Mouse (Mus musculus) ES-Bruce4 (cell line): Measurements from ENCODE around the gene Odf4. TPM values are rescaled to one million over a fixed set of nuclear protein-coding genes. Genes with fewer than 3 reads are reported as not detected.

ENCODE experiments used
- H3K27ac ChIP-seq: 2 replicates; pipeline ENCODE4 v1.5.1; 2012; ENCODE audit warnings: low read length, inconsistent platforms; ENCODE audit not compliant: insufficient read depth
- H3K27me3 ChIP-seq: 2 replicates; pipeline ENCODE4 v1.6.1; 2012; ENCODE audit warnings: mild to moderate bottlenecking, low read length, inconsistent platforms; ENCODE audit not compliant: control insufficient read depth, poor library complexity, insufficient read depth, severe bottlenecking
- H3K36me3 ChIP-seq: 2 replicates; pipeline ENCODE4 v1.6.1; 2012; ENCODE audit warnings: inconsistent platforms, mild to moderate bottlenecking, low read length, moderate library complexity; ENCODE audit not compliant: control insufficient read depth, poor library complexity, insufficient read depth, severe bottlenecking
- H3K4me1 ChIP-seq: one replicate; pipeline ENCODE4 v1.8.1; 2011; ENCODE audit warnings: low read length; ENCODE audit not compliant: control insufficient read depth, insufficient read depth
- H3K4me3 ChIP-seq: 2 replicates; pipeline ENCODE4 v1.5.1; 2011; ENCODE audit warnings: low read depth, mild to moderate bottlenecking, low read length
- H3K9ac ChIP-seq: 2 replicates; pipeline ENCODE4 v1.6.1; 2012; ENCODE audit warnings: low read depth, mild to moderate bottlenecking, inconsistent platforms; ENCODE audit not compliant: poor library complexity, severe bottlenecking
- H3K9me3 ChIP-seq: replicated peaks from 2 replicates; pipeline ENCODE4 v1.6.1; 2012; ENCODE audit warnings: mild to moderate bottlenecking, low read length, inconsistent platforms; ENCODE audit not compliant: control insufficient read depth, poor library complexity, insufficient read depth, severe bottlenecking
- CTCF ChIP-seq: IDR thresholded peaks from one replicate; pipeline ENCODE4 v1.8.1; 2011; ENCODE audit warnings: low read depth, low read length
- EP300 ChIP-seq: IDR thresholded peaks from 2 replicates; pipeline ENCODE4 v1.6.1; 2011; ENCODE audit warnings: low read depth, low read length; ENCODE audit not compliant: insufficient read depth
- POLR2A ChIP-seq: IDR thresholded peaks from one replicate; pipeline ENCODE4 v1.8.1; 2011; ENCODE audit warnings: low read length; ENCODE audit not compliant: insufficient read depth
- polyA plus RNA-seq: library from polyadenylated mRNA; stranded (reverse); fragments of >200 nt; gene quantifications from 2 replicates; pipeline ENCODE4 v1.2.4, GENCODE M21; 2011; ENCODE audit warnings: low read depth; ENCODE audit not compliant: missing spikeins, insufficient read depth, insufficient read length

Gene Odf4
- polyA plus RNA-seq, 1 experiment = not detected

DNA sequence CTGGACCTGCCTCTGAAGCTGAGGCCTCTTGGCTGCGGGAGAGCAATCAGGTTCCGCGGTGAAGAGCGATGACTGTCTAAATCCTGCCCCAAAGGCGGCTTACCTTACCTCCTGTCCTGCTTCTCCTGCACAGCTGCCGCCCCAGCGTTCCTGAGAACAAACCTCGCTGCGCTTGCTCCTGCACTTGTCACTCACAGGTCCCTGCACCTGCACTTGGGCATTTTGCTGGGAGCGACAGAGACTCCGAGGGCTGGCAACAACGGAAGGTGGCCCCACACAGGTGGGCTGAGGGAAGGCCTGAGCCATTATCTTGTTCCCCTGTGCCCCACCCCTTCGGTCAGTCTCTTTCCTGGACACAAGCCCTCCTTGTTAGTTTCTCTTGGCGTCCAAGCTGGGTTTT, 44.8 kb downstream of the Odf4 start:
- Histone ChIP-seq H3K4me1 (no peaks in the 10 kb centered on the region), H3K9ac (no peak overlapping the region), H3K27me3 (no peaks in the 10 kb centered on the region), H3K36me3 (no peaks in the 10 kb centered on the region), H3K27ac (peak overlapping the region; percentile 2; the same call in 1 of the 2 replicates), H3K9me3 (no peaks in the 10 kb centered on the region), H3K4me3 (peak overlapping the region; percentile 0; the same call in 1 of the 2 replicates)
- TF ChIP-seq CTCF (no peak), EP300 (peak; percentile 71; the same call in 1 of the 2 replicates), POLR2A (no peak)

- H3K9me3 ChIP-seq = no peaks in the 10 kb centered on the region
- no peaks in the 10 kb centered on the region for H3K27me3 ChIP-seq
- H3K27ac ChIP-seq = no peak overlapping the region
- H3K9ac ChIP-seq = no peak overlapping the region
- H3K36me3 ChIP-seq = no peaks in the 10 kb centered on the region
- no peaks in the 10 kb centered on the region for H3K4me1 ChIP-seq
- no peak overlapping the region for H3K4me3 ChIP-seq
- TF ChIP-seq CTCF (no peak), POLR2A (no peak), EP300 (no peak)
Measured at GRCm38 (mm10) chr11:68878811-68879210, 48.1 kb downstream of the Odf4 start.

DNA sequence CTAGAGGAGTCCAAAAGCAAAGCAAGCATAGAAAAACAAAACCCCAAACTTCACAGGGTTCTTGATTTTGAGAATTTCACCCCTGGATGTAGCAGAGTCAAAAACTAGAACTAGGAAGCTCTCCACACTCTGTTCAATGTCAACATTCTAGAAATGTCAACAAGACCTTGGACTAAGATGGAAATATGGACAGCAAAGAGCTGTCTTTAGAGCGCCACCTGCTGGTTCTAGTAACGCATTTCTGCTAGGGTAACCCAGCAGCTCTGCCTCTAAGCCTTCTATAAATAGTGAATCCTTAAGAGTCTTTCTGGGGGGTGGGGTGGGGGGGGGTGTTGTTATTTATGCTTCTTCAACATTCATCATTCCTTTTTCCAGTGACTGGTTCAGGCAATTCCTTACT, 52.0 kb downstream of the Odf4 start:
- no peaks in the 10 kb centered on the region for H3K36me3 ChIP-seq
- H3K27ac ChIP-seq = no peak overlapping the region
- H3K4me3 ChIP-seq = no peak overlapping the region
- TF ChIP-seq POLR2A = no peak
- no peak for TF ChIP-seq CTCF
- TF ChIP-seq EP300 = no peak
- no peaks in the 10 kb centered on the region for H3K9me3 ChIP-seq
- no peaks in the 10 kb centered on the region for H3K27me3 ChIP-seq
- H3K9ac ChIP-seq = no peak overlapping the region
- H3K4me1 ChIP-seq = peaks cover 3% of the 10 kb centered on the region

Other genes with a start within 250 kb of the Odf4 start
- gene Myh10, start 235.5 kb downstream of the Odf4 start, polyA plus RNA-seq = 157 and 172 TPM in 2 replicates
- gene Ndel1, start 55.2 kb downstream of the Odf4 start, polyA plus RNA-seq = 59.3 and 71.7 TPM in 2 replicates
- not detected in 2 replicates for gene Rnf222, start 38.5 kb downstream of the Odf4 start, polyA plus RNA-seq
- 4,511 and 5,371 TPM in 2 replicates for gene Rpl26, start 25.5 kb downstream of the Odf4 start, polyA plus RNA-seq
- 2.6 and 3.7 TPM in 2 replicates for gene Arhgef15, start 30.4 kb upstream of the Odf4 start, polyA plus RNA-seq
- gene Slc25a35, start 41.0 kb upstream of the Odf4 start, polyA plus RNA-seq = 3.4 and 4.6 TPM in 2 replicates
- gene Rangrf, start 48.1 kb upstream of the Odf4 start, polyA plus RNA-seq = 70.3 and 98.6 TPM in 2 replicates
- gene Pfas, start 81.4 kb upstream of the Odf4 start, polyA plus RNA-seq = 79.6 and 85.3 TPM in 2 replicates
- 164 and 169 TPM in 2 replicates for gene Ctc1, start 88.8 kb upstream of the Odf4 start, polyA plus RNA-seq
- 108 and 121 TPM in 2 replicates for gene Aurkb, start 118.6 kb upstream of the Odf4 start, polyA plus RNA-seq
- gene Borcs6, start 132.6 kb upstream of the Odf4 start, polyA plus RNA-seq = 4.0 and 7.0 TPM in 2 replicates
- gene Tmem107, start 143.7 kb upstream of the Odf4 start, polyA plus RNA-seq = 17.1 and 24.7 TPM in 2 replicates
- 39.5 and 41.6 TPM in 2 replicates for gene Vamp2, start 161.4 kb upstream of the Odf4 start, polyA plus RNA-seq
- gene Per1, start 168.1 kb upstream of the Odf4 start, polyA plus RNA-seq = 25.0 and 29.3 TPM in 2 replicates
- gene Hes7, start 193.3 kb upstream of the Odf4 start, polyA plus RNA-seq = not detected in 2 replicates
- gene 9130213A22Rik, start 195.5 kb upstream of the Odf4 start, polyA plus RNA-seq = not detected in 2 replicates
- 1.7 and 2.0 TPM in 2 replicates for gene Aloxe3, start 198.8 kb upstream of the Odf4 start, polyA plus RNA-seq
- gene Alox12b, start 229.9 kb upstream of the Odf4 start, polyA plus RNA-seq = 0.27 TPM in 1 of 2 replicates, not detected in the other